Mouse (Mus musculus) megakaryocyte-erythroid progenitor cell, adult 5 weeks (primary cell): ENCODE results near the gene Vmn1r236. TPM values are rescaled to one million over a fixed set of nuclear protein-coding genes. Genes with fewer than 3 reads are reported as not detected.

ENCODE experiments used
- polyA plus RNA-seq: library from polyadenylated mRNA; stranded (reverse); fragments of >175 nt; gene quantifications from 2 replicates; pipeline ENCODE4 v1.2.3, GENCODE M21; 2012

Gene Vmn1r236
- polyA plus RNA-seq: 0.02 TPM in 1 of 2 replicates, not detected in the other

DNA sequence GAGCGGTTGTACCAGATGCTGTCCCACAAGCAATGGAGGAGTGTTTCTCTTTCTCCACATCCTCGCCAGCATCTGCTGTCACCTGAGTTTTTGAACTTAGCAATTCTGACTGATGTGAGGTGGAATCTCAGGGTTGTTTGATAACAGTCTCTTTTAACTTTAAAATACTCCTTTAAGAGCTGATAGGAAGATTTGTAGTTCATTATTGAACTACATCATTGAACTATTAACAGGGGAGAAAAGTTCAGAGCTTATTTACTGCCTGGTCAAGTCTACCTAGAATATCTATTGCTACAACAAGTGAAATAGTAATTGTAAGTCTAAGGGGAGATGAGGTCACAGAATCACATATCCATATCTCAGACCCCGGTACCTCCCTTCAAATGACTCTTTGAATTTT is at the start of gene Vmn1r236:
Vmn1r236 (plus strand) TSS at position 301 of the 400 bp plus-strand sequence.

DNA sequence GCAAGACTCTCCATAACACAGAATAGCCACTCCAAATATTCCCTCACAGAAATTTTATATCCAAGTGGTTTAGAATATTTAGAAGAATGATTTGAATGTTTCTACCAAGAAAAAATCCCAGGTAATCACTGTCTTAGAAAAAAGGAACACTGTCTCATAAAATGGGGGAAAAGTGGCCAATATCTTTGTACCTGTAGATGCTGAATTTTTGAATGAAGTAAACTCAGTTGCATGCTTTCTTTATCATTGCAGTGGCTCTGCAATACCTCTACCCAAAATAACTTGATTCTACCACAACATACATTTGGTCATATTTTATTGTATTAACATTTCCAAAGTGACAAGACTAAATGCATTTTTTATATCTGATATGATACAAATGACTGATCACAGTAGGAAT is 26.6 kb upstream of the Vmn1r236 start, which contains the start of gene Vmn1r235:
Vmn1r235 (plus strand) TSS at position 301 of the 400 bp plus-strand sequence.

DNA sequence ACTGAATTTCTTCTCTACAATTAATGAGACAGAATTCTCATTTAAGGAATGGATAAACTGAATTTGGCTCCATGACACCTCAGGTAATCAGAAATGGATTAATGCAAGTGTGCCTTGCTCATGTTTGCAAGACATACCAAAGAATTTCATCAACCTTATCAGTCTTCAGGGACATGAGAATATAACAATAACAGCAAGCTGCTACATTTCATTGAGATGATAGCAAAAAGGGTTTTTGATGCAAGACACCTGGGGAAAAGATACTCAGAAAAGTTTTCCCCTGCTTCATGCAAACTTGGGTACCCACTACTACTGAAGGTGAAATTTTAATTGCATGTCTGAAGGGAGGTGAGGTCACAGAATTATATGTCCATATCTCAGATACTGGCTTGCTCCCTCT is 28.8 kb downstream of the Vmn1r236 start, which contains the start of gene Vmn1r237:
Vmn1r237 (plus strand) TSS at position 301 of the 400 bp plus-strand sequence.

Other genes starting within 250 kb of the Vmn1r236 start
- not detected in 2 replicates for gene Vmn1r234, start 56.9 kb upstream of the Vmn1r236 start, polyA plus RNA-seq
- not detected in 2 replicates for gene Vmn1r235, start 26.5 kb upstream of the Vmn1r236 start, polyA plus RNA-seq
- not detected in 2 replicates for gene Vmn1r237, start 28.9 kb downstream of the Vmn1r236 start, polyA plus RNA-seq
- gene Zfp677, start 100.8 kb downstream of the Vmn1r236 start, polyA plus RNA-seq: 0.35 and 0.63 TPM in 2 replicates
- 0.14 and 0.28 TPM in 2 replicates for gene Zfp54, start 140.3 kb downstream of the Vmn1r236 start, polyA plus RNA-seq
- gene Zfp51, start 167.4 kb downstream of the Vmn1r236 start, polyA plus RNA-seq: 0.84 and 0.86 TPM in 2 replicates
- 4.2 TPM in 2 replicates for gene Zfp53, start 206.1 kb downstream of the Vmn1r236 start, polyA plus RNA-seq